Mouse (Mus musculus) CD4-positive, CD25-positive, alpha-beta regulatory T cell, adult 2 months (primary cell): ENCODE measurements around the gene Ldb2.

Experiments used
- DNase-seq: peaks from one replicate; pipeline ENCODE4 v3.0.0-alpha.2; 2012; ENCODE audit warnings: low read depth, low spot score

The Ldb2 gene

GRCm38 (mm10) chr5:44548468-44548867 lies 251.0 kb downstream of the Ldb2 start:
- no peak for DNase-seq

- DNase-seq: no peak
These were observed 255.9 kb downstream of the Ldb2 start for GRCm38 (mm10) chr5:44543472-44544132.

- no peak for DNase-seq
These were observed 257.7 kb downstream of the Ldb2 start for GRCm38 (mm10) chr5:44541748-44542147.

- no peak for DNase-seq
These were observed 260.8 kb downstream of the Ldb2 start for GRCm38 (mm10) chr5:44538687-44539086.

- no peak for DNase-seq
These were observed 261.5 kb downstream of the Ldb2 start for GRCm38 (mm10) chr5:44538000-44538395.

GRCm38 (mm10) chr5:44537316-44537999 lies 262.0 kb downstream of the Ldb2 start:
- DNase-seq: no peak

- DNase-seq: no peak
These were observed 270.0 kb downstream of the Ldb2 start for GRCm38 (mm10) chr5:44529466-44529865.

GRCm38 (mm10) chr5:44529001-44529400 lies 270.5 kb downstream of the Ldb2 start:
- DNase-seq: no peak

- no peak for DNase-seq
These were observed 294.3 kb downstream of the Ldb2 start for GRCm38 (mm10) chr5:44505221-44505620.

GRCm38 (mm10) chr5:44504786-44505185 lies 294.7 kb downstream of the Ldb2 start:
- no peak for DNase-seq

GRCm38 (mm10) chr5:44498229-44498628 lies 301.3 kb downstream of the Ldb2 start:
- DNase-seq: no peak

GRCm38 (mm10) chr5:44496854-44497253 lies 302.6 kb downstream of the Ldb2 start:
- no peak for DNase-seq

- no peak for DNase-seq
These were observed 304.4 kb downstream of the Ldb2 start for GRCm38 (mm10) chr5:44495092-44495491.

- no peak for DNase-seq
These were observed 305.3 kb downstream of the Ldb2 start for GRCm38 (mm10) chr5:44494133-44494532.

- no peak for DNase-seq
These were observed 308.0 kb downstream of the Ldb2 start for GRCm38 (mm10) chr5:44491526-44491925.

GRCm38 (mm10) chr5:44490462-44490861 lies 309.0 kb downstream of the Ldb2 start:
- no peak for DNase-seq

- DNase-seq: no peak
These were observed 315.9 kb downstream of the Ldb2 start for GRCm38 (mm10) chr5:44483426-44484106.

GRCm38 (mm10) chr5:44481406-44481805 lies 318.1 kb downstream of the Ldb2 start:
- no peak for DNase-seq

GRCm38 (mm10) chr5:44476356-44476755 lies 323.1 kb downstream of the Ldb2 start:
- DNase-seq: no peak

GRCm38 (mm10) chr5:44475543-44475942 lies 323.9 kb downstream of the Ldb2 start:
- DNase-seq: no peak

- no peak for DNase-seq
These were observed 325.4 kb downstream of the Ldb2 start for GRCm38 (mm10) chr5:44473857-44474762.

GRCm38 (mm10) chr5:44465238-44465637 lies 334.2 kb downstream of the Ldb2 start:
- no peak for DNase-seq
